Mouse (Mus musculus) cortical plate, adult 2 months (tissue): Measurements from ENCODE around the gene Csf2rb2.

Experiments
- CTCF ChIP-seq: fragments of 200-500 bp; IDR thresholded peaks from 2 replicates; pipeline ENCODE4 v1.5.1; 2011; ENCODE audit warnings: mild to moderate bottlenecking, control low read depth, low read length; ENCODE audit not compliant: insufficient read depth; ENCODE audit errors: extremely low read depth
- POLR2A ChIP-seq: fragments of 200-500 bp; IDR thresholded peaks from 2 replicates; pipeline ENCODE4 v1.6.1; 2011; ENCODE audit warnings: mild to moderate bottlenecking, low read length, control low read depth; ENCODE audit not compliant: insufficient read depth; ENCODE audit errors: extremely low read depth

GRCm38 (mm10) chr15:78244695-78245492, 60.6 kb downstream of the Csf2rb2 start, which contains the start of gene Ncf4:
- TF ChIP-seq POLR2A (no peak), CTCF (no peak)
